Mouse (Mus musculus): ENCODE measurements at regions not wholly inside any gene's neighbourhood (a gene's known extent, or its start where the extent isn't known, plus 50 kb on each side); places are given as distances from the start of the nearest gene placed in this dataset.
A peak's percentile ranks its signal among the peaks of the same experiment; 100 is the strongest.

GRCm38 (mm10) chr14:8946851-8947625, 281.0 kb upstream of the 4930452B06Rik start:
- DNase-seq (ENCODE audit: low read depth, low spot score): no peak

- DNase-seq (ENCODE audit: low read depth, low spot score): peak; percentile 2
Measured at GRCm38 (mm10) chr14:8935121-8935520, 269.1 kb upstream of the 4930452B06Rik start.
